In the genomic region with DNA sequence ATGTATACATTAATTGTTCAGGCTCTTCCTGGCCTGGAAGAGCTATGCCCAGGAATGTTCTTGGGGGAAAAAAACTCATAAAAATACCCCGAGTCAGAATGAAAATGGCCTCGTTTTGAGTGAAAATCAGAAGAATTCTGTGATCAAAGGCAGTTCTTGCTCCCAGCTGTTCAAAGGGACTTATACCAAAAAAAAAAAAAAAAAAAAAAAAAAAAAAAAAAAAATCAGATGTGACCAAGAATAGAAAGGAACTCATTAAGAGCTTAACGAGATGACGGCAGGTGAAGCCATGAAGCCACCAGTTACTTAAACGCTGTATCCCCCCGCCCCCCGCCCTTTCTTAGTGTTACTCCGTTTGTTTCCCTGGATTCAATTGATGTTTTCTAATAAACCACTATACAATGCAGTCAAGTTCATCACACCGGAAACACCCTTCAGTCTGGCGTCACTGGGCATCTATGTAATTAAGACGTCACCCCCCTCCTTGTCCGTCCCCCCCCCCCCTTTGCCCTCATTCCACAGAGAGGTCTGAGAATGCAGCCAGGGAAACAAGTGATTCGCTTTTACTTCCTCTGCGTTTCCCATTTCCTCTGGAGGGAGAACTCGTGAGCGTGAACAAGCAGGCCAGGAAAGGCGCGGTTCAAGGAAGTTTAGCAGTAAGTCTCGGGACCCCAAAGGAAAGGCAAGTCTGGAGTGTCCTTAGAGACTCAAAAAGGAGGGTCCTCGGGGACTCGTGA, we compare ENCODE assay signal across 8 mouse cellular contexts.
DNase-seq lines count a peak whose midpoint lies in the region; ATAC-seq lines count a peak whose summit lies in the region.

No protein-coding gene starts in this region.

- no peak overlapping the region; the same call in 1 of the 2 replicates for H3K27ac ChIP-seq in heart, embryonic 16.5 days (ENCODE audit: low read length)
- H3K27ac ChIP-seq in midbrain, embryonic 14.5 days (replicated peaks; ENCODE audit: low read depth, low read length) = peak overlapping the region; percentile 64

- peak overlapping the region; percentile 23 for H3K4me3 ChIP-seq in heart, embryonic 16.5 days (ENCODE audit: low read length)
- 0 out of 2 replicates have a peak overlapping the region, but pooled peaks have one; percentile 13 for H3K4me3 ChIP-seq in midbrain, embryonic 14.5 days (replicated peaks; ENCODE audit: low read depth, low read length)

- 48% methylated on average over 20 of the region's 21 CpGs for WGBS in heart, embryonic 16.5 days
- 16% methylated on average over 21 of the region's 21 CpGs for WGBS in midbrain, embryonic 14.5 days

- H3K9ac ChIP-seq in heart, embryonic 16.5 days (ENCODE audit: low read length) = no peak overlapping the region
- H3K9ac ChIP-seq in midbrain, embryonic 14.5 days (replicated peaks; ENCODE audit: low read length) = no peak overlapping the region

- no peaks in the 10 kb centered on the region for H3K27me3 ChIP-seq in heart, embryonic 16.5 days (ENCODE audit: control insufficient read depth, insufficient read depth, low read length)
- H3K27me3 ChIP-seq in midbrain, embryonic 14.5 days (ENCODE audit: control insufficient read depth, insufficient read depth, low read length) = no peaks in the 10 kb centered on the region

- no peak for ATAC-seq in heart, embryonic 16.5 days (replicated peaks; ENCODE audit: extremely low read depth, insufficient read depth, low FRiP score)
- peak; percentile 43; the same call in 1 of the 2 replicates for ATAC-seq in midbrain, embryonic 14.5 days (ENCODE audit: low FRiP score, low TSS enrichment)
- no peak for ATAC-seq in erythroblast, adult 5-6 weeks (replicated peaks; ENCODE audit: low FRiP score, poor library complexity, severe bottlenecking)
- ATAC-seq in megakaryocyte-erythroid progenitor cell, adult 5-6 weeks (replicated peaks; ENCODE audit: low FRiP score, low TSS enrichment, poor library complexity, severe bottlenecking) = no peak

- H3K4me1 ChIP-seq in heart, embryonic 16.5 days (ENCODE audit: control insufficient read depth, insufficient read depth, low read length) = peaks cover 23% of the 10 kb centered on the region
- H3K4me1 ChIP-seq in midbrain, embryonic 14.5 days (ENCODE audit: control insufficient read depth, insufficient read depth, low read length) = peaks cover 25% of the 10 kb centered on the region

- DNase-seq in adrenal gland, postnatal 14 days = peak; percentile 6
- DNase-seq in adrenal gland, adult 8-10 months = no peak
- DNase-seq in kidney, postnatal 14 days = peak; percentile 31
- peak; percentile 68 for DNase-seq in midbrain, embryonic 14.5 days
- DNase-seq in cerebellum, adult 9-10 months = no peak

- H3K4me2 ChIP-seq in heart, embryonic 16.5 days (ENCODE audit: low read depth, low read length) = peak overlapping the region; percentile 55
- H3K4me2 ChIP-seq in midbrain, embryonic 14.5 days (ENCODE audit: low read length) = peak overlapping the region; percentile 50

- no peaks in the 10 kb centered on the region for H3K36me3 ChIP-seq in heart, embryonic 16.5 days (ENCODE audit: control insufficient read depth, insufficient read depth)
- H3K36me3 ChIP-seq in midbrain, embryonic 14.5 days (ENCODE audit: control insufficient read depth, insufficient read depth, low read length) = no peaks in the 10 kb centered on the region

- no peaks in the 10 kb centered on the region for H3K9me3 ChIP-seq in heart, embryonic 16.5 days (replicated peaks; ENCODE audit: control insufficient read depth, low read length)
- H3K9me3 ChIP-seq in midbrain, embryonic 14.5 days (ENCODE audit: control insufficient read depth, low read length) = no peaks in the 10 kb centered on the region

Comparison
In these comparisons a context has a peak if more than half of its experiments do, and no peak if none do; other contexts are left out.
1. DNase-seq: peak in adrenal gland, postnatal 14 days (single experiment), kidney, postnatal 14 days (single experiment) and midbrain, embryonic 14.5 days (single experiment); none in adrenal gland, adult 8-10 months (single experiment) and cerebellum, adult 9-10 months (single experiment).